Comparison of ENCODE assay signal across 7 mouse cellular contexts in the genomic region with DNA sequence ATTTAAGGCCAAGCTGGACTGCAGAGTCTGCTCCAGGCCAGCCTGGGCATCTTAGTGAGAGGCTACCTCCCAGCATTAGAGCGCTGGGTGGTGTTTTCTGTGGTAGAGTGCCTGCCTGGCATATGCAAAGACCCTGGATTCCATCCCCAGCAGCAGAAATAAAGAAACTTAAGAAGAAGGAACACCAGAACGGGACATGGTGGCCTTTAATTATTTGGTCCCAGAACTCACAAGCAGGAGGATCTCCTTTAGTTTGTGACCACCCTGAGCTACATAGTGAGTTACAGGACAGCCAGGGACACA. TPM values are rescaled to one million over a fixed set of nuclear protein-coding genes. Genes with fewer than 3 reads are reported as not detected.
A peak's percentile ranks its signal among the peaks of the same experiment; 100 is the strongest.
DNase-seq lines count a peak whose midpoint lies in the region; ATAC-seq and TF ChIP-seq lines count a peak whose summit lies in the region.

No protein-coding gene starts in this region.

- H3K27ac ChIP-seq in lung, postnatal 0 days (ENCODE audit: low read length) = peak overlapping the region; percentile 90
- H3K27ac ChIP-seq in limb, embryonic 13.5 days = peak overlapping the region; percentile 65; the same call in 1 of the 2 replicates
- H3K27ac ChIP-seq in stomach, embryonic 14.5 days (ENCODE audit: low read length) = peak overlapping the region; percentile 97

- H3K9me3 ChIP-seq in lung, postnatal 0 days (ENCODE audit: low read length) = no peaks in the 10 kb centered on the region
- no peaks in the 10 kb centered on the region for H3K9me3 ChIP-seq in erythroblast, embryonic 14.5 days (ENCODE audit: control insufficient read depth, low read length)
- H3K9me3 ChIP-seq in limb, embryonic 13.5 days = no peaks in the 10 kb centered on the region
- no peaks in the 10 kb centered on the region for H3K9me3 ChIP-seq in stomach, embryonic 14.5 days (ENCODE audit: control insufficient read depth, low read depth, low read length)

- ATAC-seq in lung, postnatal 0 days = no peak
- no peak for ATAC-seq in limb, embryonic 13.5 days (ENCODE audit: low FRiP score, low read depth)
- ATAC-seq in stomach, embryonic 14.5 days (ENCODE audit: insufficient number of reproducible peaks, insufficient read depth, low FRiP score, low read depth) = no peak
- ATAC-seq in megakaryocyte progenitor cell, adult 5-6 weeks (replicated peaks; ENCODE audit: poor library complexity) = no peak

- no peak for DNase-seq in lung, postnatal 0 days (ENCODE audit: low spot score)
- no peak for DNase-seq in lung, postnatal 4 days
- DNase-seq in layer of hippocampus, postnatal 36 days = no peak

- no peak for TF ChIP-seq EP300 in lung, postnatal 0 days (IDR thresholded peaks at IDR 0.05)

- H3K4me3 ChIP-seq in lung, postnatal 0 days (ENCODE audit: low read depth, low read length) = peak overlapping the region; percentile 46; the same call in 1 of the 2 replicates
- H3K4me3 ChIP-seq in erythroblast, embryonic 14.5 days (replicated peaks) = peak overlapping the region; percentile 66
- H3K4me3 ChIP-seq in limb, embryonic 13.5 days = peak overlapping the region; percentile 51
- peak overlapping the region; percentile 47 for H3K4me3 ChIP-seq in stomach, embryonic 14.5 days (ENCODE audit: low read depth, low read length)

- TF ChIP-seq CTCF in lung, postnatal 0 days (IDR thresholded peaks at IDR 0.05) = no peak

- H3K36me3 ChIP-seq in lung, postnatal 0 days (ENCODE audit: insufficient read depth, low read length) = no peaks in the 10 kb centered on the region
- H3K36me3 ChIP-seq in erythroblast, embryonic 14.5 days (ENCODE audit: control insufficient read depth) = peaks cover 32% of the 10 kb centered on the region
- peaks cover 26% of the 10 kb centered on the region for H3K36me3 ChIP-seq in limb, embryonic 13.5 days
- peaks cover 9% of the 10 kb centered on the region; the same call in 1 of the 2 replicates for H3K36me3 ChIP-seq in stomach, embryonic 14.5 days (ENCODE audit: control insufficient read depth, insufficient read depth, low read length)

- WGBS in lung, postnatal 0 days = 25% methylated on average over 2 of the region's 2 CpGs
- 33% methylated on average over 2 of the region's 2 CpGs for WGBS in limb, embryonic 13.5 days
- WGBS in stomach, embryonic 14.5 days = 28% methylated on average over 2 of the region's 2 CpGs

- H3K27me3 ChIP-seq in lung, postnatal 0 days (replicated peaks; ENCODE audit: insufficient read depth, low read length) = no peaks in the 10 kb centered on the region
- peaks cover 15% of the 10 kb centered on the region for H3K27me3 ChIP-seq in erythroblast, embryonic 14.5 days (ENCODE audit: control insufficient read depth)
- peaks cover 22% of the 10 kb centered on the region for H3K27me3 ChIP-seq in limb, embryonic 13.5 days
- H3K27me3 ChIP-seq in stomach, embryonic 14.5 days (ENCODE audit: control insufficient read depth, insufficient read depth, low read length) = no peaks in the 10 kb centered on the region

- H3K4me1 ChIP-seq in lung, postnatal 0 days (ENCODE audit: insufficient read depth, low read depth, low read length) = peaks cover 4% of the 10 kb centered on the region; the same call in 1 of the 2 replicates
- H3K4me1 ChIP-seq in erythroblast, embryonic 14.5 days (ENCODE audit: control insufficient read depth) = peaks cover 46% of the 10 kb centered on the region
- H3K4me1 ChIP-seq in limb, embryonic 13.5 days = peaks cover 29% of the 10 kb centered on the region
- H3K4me1 ChIP-seq in stomach, embryonic 14.5 days (ENCODE audit: control insufficient read depth, insufficient read depth, low read length) = peaks cover 9% of the 10 kb centered on the region; the same call in 1 of the 2 replicates

- H3K9ac ChIP-seq in lung, postnatal 0 days (replicated peaks; ENCODE audit: low read depth) = no peak overlapping the region
- peak overlapping the region; percentile 70 for H3K9ac ChIP-seq in limb, embryonic 13.5 days
- peak overlapping the region; percentile 29 for H3K9ac ChIP-seq in stomach, embryonic 14.5 days (replicated peaks; ENCODE audit: low read depth, low read length)

- peak overlapping the region; percentile 41 for H3K4me2 ChIP-seq in lung, postnatal 0 days (replicated peaks; ENCODE audit: low read depth, low read length)
- H3K4me2 ChIP-seq in limb, embryonic 13.5 days (replicated peaks) = peak overlapping the region; percentile 78
- peak overlapping the region; percentile 69 for H3K4me2 ChIP-seq in stomach, embryonic 14.5 days (replicated peaks; ENCODE audit: low read depth, low read length)

RNA-seq across cellular contexts. Expression of a gene that starts 0.4 kb away (rescaled TPM):
- polyA plus RNA-seq in lung, postnatal 0 days (2015; fragmentation: Nextera tagmentation; extraction: Ambion mirVana) = 16.8 and 19.2 TPM in 2 replicates
- 1.6 and 1.7 TPM in 2 replicates for polyA plus RNA-seq in erythroblast, embryonic 14.5 days (2012)
- polyA plus RNA-seq in limb, embryonic 13.5 days (2015; fragmentation: Nextera tagmentation; extraction: Ambion mirVana) = 25.5 and 27.8 TPM in 2 replicates
- polyA plus RNA-seq in stomach, embryonic 14.5 days (2014; fragmentation: Nextera tagmentation; extraction: Ambion mirVana) = 20.8 and 21.8 TPM in 2 replicates
- total RNA-seq in megakaryocyte progenitor cell, adult 5-6 weeks (2015) = 7.4 and 11.0 TPM in 2 replicates
- 21.8 and 23.3 TPM in 2 replicates for total RNA-seq in megakaryocyte progenitor cell, adult 5-6 weeks (2017)
- 10 to 100 TPM; 17.4 to 20.5 TPM for total RNA-seq in layer of hippocampus, postnatal 36 days (2021)

RNA-seq across cellular contexts. Expression of a gene that starts 6.1 kb away (rescaled TPM):
- 3.1 and 3.3 TPM in 2 replicates for polyA plus RNA-seq in lung, postnatal 0 days (2015; fragmentation: Nextera tagmentation; extraction: Ambion mirVana)
- 0.34 and 0.37 TPM in 2 replicates for polyA plus RNA-seq in erythroblast, embryonic 14.5 days (2012)
- polyA plus RNA-seq in limb, embryonic 13.5 days (2015; fragmentation: Nextera tagmentation; extraction: Ambion mirVana) = 1.3 and 1.4 TPM in 2 replicates
- 2.7 and 3.1 TPM in 2 replicates for polyA plus RNA-seq in stomach, embryonic 14.5 days (2014; fragmentation: Nextera tagmentation; extraction: Ambion mirVana)
- total RNA-seq in megakaryocyte progenitor cell, adult 5-6 weeks (2015) = 14.4 and 20.5 TPM in 2 replicates
- 13.8 and 17.7 TPM in 2 replicates for total RNA-seq in megakaryocyte progenitor cell, adult 5-6 weeks (2017)
- total RNA-seq in layer of hippocampus, postnatal 36 days (2021) = 1 to 10 TPM; 1.1 to 1.2 TPM

RNA-seq across cellular contexts. Expression of a gene that starts 9.2 kb away (rescaled TPM):
- 10.0 and 11.0 TPM in 2 replicates for polyA plus RNA-seq in lung, postnatal 0 days (2015; fragmentation: Nextera tagmentation; extraction: Ambion mirVana)
- not detected in 2 replicates for polyA plus RNA-seq in erythroblast, embryonic 14.5 days (2012)
- 7.0 and 7.6 TPM in 2 replicates for polyA plus RNA-seq in limb, embryonic 13.5 days (2015; fragmentation: Nextera tagmentation; extraction: Ambion mirVana)
- polyA plus RNA-seq in stomach, embryonic 14.5 days (2014; fragmentation: Nextera tagmentation; extraction: Ambion mirVana) = 4.6 and 7.7 TPM in 2 replicates
- 3.8 and 5.5 TPM in 2 replicates for total RNA-seq in megakaryocyte progenitor cell, adult 5-6 weeks (2015)
- total RNA-seq in megakaryocyte progenitor cell, adult 5-6 weeks (2017) = 4.8 and 5.2 TPM in 2 replicates
- 1 to 10 TPM; 3.4 to 5.4 TPM for total RNA-seq in layer of hippocampus, postnatal 36 days (2021)

RNA-seq across cellular contexts. Expression of a gene that starts 11.7 kb away (rescaled TPM):
- polyA plus RNA-seq in lung, postnatal 0 days (2015; fragmentation: Nextera tagmentation; extraction: Ambion mirVana) = 3.1 and 3.4 TPM in 2 replicates
- not detected in 2 replicates for polyA plus RNA-seq in erythroblast, embryonic 14.5 days (2012)
- 50.4 and 50.7 TPM in 2 replicates for polyA plus RNA-seq in limb, embryonic 13.5 days (2015; fragmentation: Nextera tagmentation; extraction: Ambion mirVana)
- 12.1 and 16.6 TPM in 2 replicates for polyA plus RNA-seq in stomach, embryonic 14.5 days (2014; fragmentation: Nextera tagmentation; extraction: Ambion mirVana)
- total RNA-seq in megakaryocyte progenitor cell, adult 5-6 weeks (2015) = 0.39 and 0.98 TPM in 2 replicates
- not detected in 2 replicates for total RNA-seq in megakaryocyte progenitor cell, adult 5-6 weeks (2017)
- 10 to 100 TPM; 24.4 to 26.8 TPM for total RNA-seq in layer of hippocampus, postnatal 36 days (2021)

RNA-seq across cellular contexts. Expression of a gene that starts 27.8 kb away (rescaled TPM):
- polyA plus RNA-seq in lung, postnatal 0 days (2015; fragmentation: Nextera tagmentation; extraction: Ambion mirVana) = 0.36 and 0.37 TPM in 2 replicates
- not detected in 2 replicates for polyA plus RNA-seq in erythroblast, embryonic 14.5 days (2012)
- polyA plus RNA-seq in limb, embryonic 13.5 days (2015; fragmentation: Nextera tagmentation; extraction: Ambion mirVana) = 36.4 and 39.2 TPM in 2 replicates
- 13.7 and 17.6 TPM in 2 replicates for polyA plus RNA-seq in stomach, embryonic 14.5 days (2014; fragmentation: Nextera tagmentation; extraction: Ambion mirVana)
- total RNA-seq in megakaryocyte progenitor cell, adult 5-6 weeks (2015) = not detected in 2 replicates
- total RNA-seq in megakaryocyte progenitor cell, adult 5-6 weeks (2017) = not detected in 2 replicates
- 10 to 100 TPM; 70.1 to 75.8 TPM for total RNA-seq in layer of hippocampus, postnatal 36 days (2021)
